In genomic region chr6:36772541-36772940, GRCm38 (mm10) we compare ENCODE assay signal across 19 mouse cellular contexts. TPM values are rescaled to one million over a fixed set of nuclear protein-coding genes. Genes with fewer than 3 reads are reported as not detected.
DNase-seq lines count a peak whose midpoint lies in the region; TF ChIP-seq lines count a peak whose summit lies in the region.
"Had no signal": no experiment of that assay in that cellular context is flagged by ENCODE, and none has a peak within 500 bp of the region (broad histone marks: within the 10 kb centered on the region; RNA-seq: fewer than 3 reads in every experiment).

No protein-coding gene starts in this region.

- H3K36me3 ChIP-seq in kidney, adult 2 months (ENCODE audit: control insufficient read depth, insufficient read depth, low read length): no peaks in the 10 kb centered on the region
- H3K36me3 ChIP-seq: G1E had no signal

- H3K4me1 ChIP-seq in kidney, adult 2 months (ENCODE audit: control insufficient read depth, insufficient read depth, low read length): peaks cover 3% of the 10 kb centered on the region; the same call in 1 of the 2 replicates

- WGBS in kidney, adult 2 months: 51% methylated on average over 2 of the region's 2 CpGs

- no peak for TF ChIP-seq CTCF in kidney, adult 2 months (conservative IDR thresholded peaks at IDR 0.05; ENCODE audit: insufficient read depth, insufficient read length, low read depth, low read length)

- TF ChIP-seq POLR2A in kidney, adult 2 months (IDR thresholded peaks at IDR 0.05; ENCODE audit: low read depth, low read length): no peak

- no peak overlapping the region for H3K4me3 ChIP-seq in kidney, adult 2 months (ENCODE audit: insufficient read depth, low read depth, low read length)

- H3K27ac ChIP-seq in kidney, adult 2 months (ENCODE audit: insufficient read depth, low read depth, low read length): no peak overlapping the region

- no peaks in the 10 kb centered on the region for H3K27me3 ChIP-seq in kidney, adult 2 months (replicated peaks; ENCODE audit: control insufficient read depth, insufficient read depth, low read length)
- H3K27me3 ChIP-seq: CH12.LX had no signal

- peak; percentile 70 for DNase-seq in kidney, adult 2 months
- DNase-seq in kidney, adult 18-20 months: no peak
- peak; percentile 62 for DNase-seq in kidney, adult 9 months
- DNase-seq in kidney, postnatal 10 days: no peak
- DNase-seq: adrenal gland, adult 2 months; adrenal gland, adult 8-10 months; adrenal gland, postnatal 10 days; adrenal gland, postnatal 14 days; adrenal gland, postnatal 25 days; adrenal gland, postnatal 36 days; B cell, adult 2 months; cerebellum, adult 11 months; cerebellum, adult 11-12 months; cerebellum, adult 18-20 months had no signal

RNA-seq across cellular contexts. Expression of gene Ptn, which starts 37.5 kb away (rescaled TPM):
- 1.6 TPM in 2 replicates for polyA plus RNA-seq in kidney, adult 2 months (2012; rRNA removed)
- polyA plus RNA-seq: activated CD4-positive, CD25-positive, alpha-beta regulatory T cell, adult 4 months; CD4-positive, CD25-positive, alpha-beta regulatory T cell, adult 4 months; G1E; Patski had no signal

Comparison
In these comparisons a context has a peak if more than half of its experiments do, and no peak if none do; other contexts are left out.
1. DNase-seq: peak in kidney, adult 2 months (single experiment) and kidney, adult 9 months (single experiment); none in kidney, adult 18-20 months (single experiment) and kidney, postnatal 10 days (single experiment).